Mouse (Mus musculus) kidney, adult 2 months (tissue): ENCODE measurements at regions not wholly inside any gene's neighbourhood (a gene's known extent, or its start where the extent isn't known, plus 50 kb on each side); places are given as distances from the start of the nearest gene placed in this dataset.

Experiments used
- CTCF ChIP-seq: fragments of 200-500 bp; conservative IDR thresholded peaks from 2 replicates; pipeline ENCODE4 v1.5.1; 2011; ENCODE audit warnings: low read depth, mild to moderate bottlenecking, control low read depth, low read length, moderate library complexity, mixed read lengths; ENCODE audit not compliant: insufficient read depth, insufficient read length
- POLR2A ChIP-seq: fragments of 200-500 bp; IDR thresholded peaks from one replicate; pipeline ENCODE4 v1.6.1; 2011; ENCODE audit warnings: low read depth, low read length, control low read depth

- TF ChIP-seq CTCF, result no peak
- no peak for TF ChIP-seq POLR2A
Observed at GRCm38 (mm10) chr16:25531761-25532336, 151.7 kb upstream of the Trp63 start.
